Mouse (Mus musculus) lung, postnatal 0 days (tissue): ENCODE results near the gene Arhgef11.

Experiments
- CTCF ChIP-seq: IDR thresholded peaks from 2 replicates; pipeline ENCODE4 v1.5.1; 2016; ENCODE audit warnings: antibody characterized with exemption, mild to moderate bottlenecking
- EP300 ChIP-seq: IDR thresholded peaks from 2 replicates; pipeline ENCODE4 v1.6.1; 2016; ENCODE audit warnings: antibody characterized with exemption, mild to moderate bottlenecking, control low read depth

DNA sequence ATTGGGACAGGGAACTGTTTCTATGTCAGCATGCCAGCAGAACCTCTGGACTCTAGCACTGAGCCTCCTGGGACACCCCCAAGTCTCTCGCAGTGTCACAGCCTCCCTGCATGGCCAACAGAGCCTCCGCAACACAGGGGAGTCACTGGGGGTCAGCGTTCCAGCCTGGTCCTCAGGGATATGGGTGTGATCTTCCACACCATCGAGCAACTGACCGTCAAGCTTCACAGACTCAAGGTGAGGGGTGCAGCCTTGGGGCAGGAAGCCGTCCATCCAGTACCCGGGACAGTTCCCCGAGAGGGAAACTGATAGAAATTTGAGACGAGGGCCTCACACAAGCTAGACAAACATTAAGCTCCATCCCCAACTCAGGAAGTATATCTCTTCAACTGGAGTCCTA lies 118.0 kb downstream of the Arhgef11 start:
- TF ChIP-seq CTCF (no peak), EP300 (no peak)
